Mouse (Mus musculus) liver, adult 2 months (tissue): ENCODE measurements around the gene Ubald1. TPM values are rescaled to one million over a fixed set of nuclear protein-coding genes. Genes with fewer than 3 reads are reported as not detected.
A peak's percentile ranks its signal among the peaks of the same experiment; 100 is the strongest.

Experiments used
- DNase-seq: peaks from one replicate; pipeline ENCODE4 v3.0.0-alpha.2; 2011; ENCODE audit warnings: low read depth, low spot score; ENCODE audit errors: extremely low read depth
- H3K27ac ChIP-seq: fragments of 200-500 bp; replicated peaks from 2 replicates; pipeline ENCODE4 v1.5.1; 2012; ENCODE audit warnings: low read depth, mild to moderate bottlenecking, control low read depth, inconsistent platforms, low read length; ENCODE audit not compliant: insufficient read depth
- H3K27me3 ChIP-seq: fragments of 200-500 bp; 2 replicates; pipeline ENCODE4 v1.6.1; 2012; ENCODE audit warnings: mild to moderate bottlenecking, moderate library complexity, low read length, inconsistent platforms; ENCODE audit not compliant: control insufficient read depth, insufficient read depth
- H3K36me3 ChIP-seq: fragments of 200-500 bp; 2 replicates; pipeline ENCODE4 v1.6.1; 2012; ENCODE audit warnings: low read length, inconsistent platforms; ENCODE audit not compliant: control insufficient read depth, insufficient read depth
- H3K4me1 ChIP-seq: fragments of 200-500 bp; 2 replicates; pipeline ENCODE4 v1.6.1; 2011; ENCODE audit warnings: low read length; ENCODE audit not compliant: control insufficient read depth, insufficient read depth
- H3K4me3 ChIP-seq: fragments of 200-500 bp; 2 replicates; pipeline ENCODE4 v1.5.1; 2011; ENCODE audit warnings: low read depth, mild to moderate bottlenecking, control low read depth, low read length, moderate library complexity; ENCODE audit not compliant: insufficient read depth
- H3K79me2 ChIP-seq: fragments of 200-500 bp; 2 replicates; pipeline ENCODE4 v1.6.1; 2012; ENCODE audit warnings: inconsistent platforms, mild to moderate bottlenecking, low read length, moderate library complexity; ENCODE audit not compliant: control insufficient read depth, insufficient read depth
- H3K9ac ChIP-seq: fragments of 200-500 bp; 2 replicates; pipeline ENCODE4 v1.6.1; 2012; ENCODE audit warnings: low read depth, mild to moderate bottlenecking, control low read depth, inconsistent platforms, low read length
- CTCF ChIP-seq: fragments of 200-500 bp; IDR thresholded peaks from 2 replicates; pipeline ENCODE4 v1.5.1; 2011; ENCODE audit warnings: low read depth, low read length, control low read depth
- POLR2A ChIP-seq: fragments of 200-500 bp; IDR thresholded peaks from 2 replicates; pipeline ENCODE4 v1.6.1; 2011; ENCODE audit warnings: low read length, control low read depth; ENCODE audit not compliant: insufficient read depth; ENCODE audit errors: extremely low read depth
- WGBS: fragments of 180-500 bp; shearing (Covaris S2); methylation state at CpG from one replicate; pipeline ENCODE4 v1.1.7; 2018; 5-methylcytosine and 5-hydroxymethylcytosine counted together
- polyA plus RNA-seq: library from polyadenylated mRNA; depleted of rRNA; stranded (reverse); fragments of >200 nt; gene quantifications from 2 replicates; pipeline ENCODE4 v1.2.3, GENCODE M21; 2012
- total RNA-seq: library from RNA; depleted of rRNA; stranded (reverse); fragments of >200 nt; gene quantifications from 2 replicates; pipeline ENCODE4 v1.2.3, GENCODE M21; 2014

Ubald1 gene
- total and polyA plus RNA-seq, 2 experiments, result 4.0 to 15.5 TPM

- Histone ChIP-seq H3K79me2 (peaks cover 29% of the 10 kb centered on the region; the same call in 1 of the 2 replicates), H3K4me1 (peaks cover 35% of the 10 kb centered on the region), H3K27ac (peak overlapping the region; percentile 96), H3K27me3 (no peaks in the 10 kb centered on the region), H3K36me3 (0 out of 2 replicates have a peak, but pooled peaks cover 2% of the 10 kb centered on the region), H3K9ac (peak overlapping the region; percentile 89), H3K4me3 (peak overlapping the region; percentile 91)
- under 1% methylated on average over 8 of the region's 8 CpGs for WGBS
- peak; percentile 85 for DNase-seq
- TF ChIP-seq POLR2A (no peak), CTCF (no peak)
These were observed 6.5 kb upstream of the Ubald1 start for GRCm38 (mm10) chr16:4886690-4887020.

DNA sequence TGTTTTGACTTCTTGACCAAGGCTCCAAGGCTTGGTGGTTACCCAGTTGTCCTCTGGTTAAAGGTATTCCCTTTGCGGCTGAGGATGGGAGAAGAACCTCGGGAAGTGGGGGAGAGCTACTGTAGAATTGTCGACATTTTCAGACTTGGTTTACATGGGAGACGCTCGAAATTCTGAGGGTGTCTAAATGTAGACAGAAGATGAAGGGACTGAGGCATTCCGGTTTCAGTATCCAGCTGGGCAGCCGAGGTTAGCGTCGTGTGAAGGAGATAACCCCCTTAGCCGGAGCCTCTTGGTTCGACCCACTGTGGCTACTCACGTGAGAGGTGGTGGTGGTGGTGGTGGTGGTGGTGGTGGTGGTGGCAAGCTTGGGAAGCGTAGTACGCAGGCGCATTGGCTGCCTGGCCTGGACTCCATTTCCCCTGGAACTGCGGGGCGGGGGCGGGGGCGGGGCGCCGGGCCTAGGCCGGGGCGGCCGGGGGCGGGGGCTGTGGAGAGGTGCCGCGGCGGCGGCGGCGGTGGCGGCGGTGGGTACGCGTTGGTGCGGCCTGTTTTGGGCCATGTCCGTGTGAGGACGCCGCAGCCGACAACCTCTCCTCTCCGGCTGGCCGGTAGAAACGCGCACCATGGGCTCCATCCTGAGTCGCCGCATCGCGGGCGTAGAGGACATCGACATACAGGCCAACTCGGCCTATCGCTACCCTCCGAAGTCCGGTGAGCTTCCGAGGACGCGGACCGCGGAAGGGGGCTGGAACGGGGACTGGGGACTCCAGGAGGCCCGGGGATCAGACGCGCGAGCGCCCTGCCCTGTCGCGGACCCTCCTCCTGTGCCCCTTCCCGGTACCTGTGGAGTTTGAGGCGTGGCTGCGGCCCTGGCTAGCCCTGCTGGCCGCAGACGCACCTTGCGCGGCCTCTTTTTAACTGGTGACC lies 5.9 kb upstream of the Ubald1 start, which contains the start of gene Mgrn1:
Gene Mgrn1 (plus strand): TSS at position 490 of the 930 bp plus-strand sequence.
- peak; percentile 83 for DNase-seq
- peak within 1 kb of the TSS; percentile 97 for H3K27ac ChIP-seq
- H3K27me3 ChIP-seq, result no peaks in the 10 kb centered on the region
- H3K4me1 ChIP-seq, result peaks cover 39% of the 10 kb centered on the region
- WGBS, result under 1% methylated on average over 59 of the region's 74 CpGs
- peak within 1 kb of the TSS; percentile 91 for H3K4me3 ChIP-seq
- 0 out of 2 replicates have a peak, but pooled peaks cover 2% of the 10 kb centered on the region for H3K36me3 ChIP-seq
- TF ChIP-seq POLR2A (peak; percentile 57), CTCF (0 out of 2 replicates have a peak, but pooled peaks have one; percentile 6)
- H3K79me2 ChIP-seq, result peaks cover 26% of the 10 kb centered on the region; the same call in 1 of the 2 replicates
- peak within 1 kb of the TSS; percentile 89 for H3K9ac ChIP-seq

GRCm38 (mm10) chr16:4884930-4885329 lies 4.8 kb upstream of the Ubald1 start:
- Histone ChIP-seq H3K27me3 (no peaks in the 10 kb centered on the region), H3K36me3 (0 out of 2 replicates have a peak, but pooled peaks cover 2% of the 10 kb centered on the region), H3K79me2 (peaks cover 22% of the 10 kb centered on the region; the same call in 1 of the 2 replicates), H3K9ac (no peak overlapping the region), H3K27ac (peak overlapping the region; percentile 97; the same call in 1 of the 2 replicates), H3K4me3 (no peak overlapping the region), H3K4me1 (peaks cover 35% of the 10 kb centered on the region)
- 92% methylated on average over 10 of the region's 10 CpGs for WGBS
- DNase-seq, result no peak
- TF ChIP-seq POLR2A (no peak), CTCF (no peak)

DNA sequence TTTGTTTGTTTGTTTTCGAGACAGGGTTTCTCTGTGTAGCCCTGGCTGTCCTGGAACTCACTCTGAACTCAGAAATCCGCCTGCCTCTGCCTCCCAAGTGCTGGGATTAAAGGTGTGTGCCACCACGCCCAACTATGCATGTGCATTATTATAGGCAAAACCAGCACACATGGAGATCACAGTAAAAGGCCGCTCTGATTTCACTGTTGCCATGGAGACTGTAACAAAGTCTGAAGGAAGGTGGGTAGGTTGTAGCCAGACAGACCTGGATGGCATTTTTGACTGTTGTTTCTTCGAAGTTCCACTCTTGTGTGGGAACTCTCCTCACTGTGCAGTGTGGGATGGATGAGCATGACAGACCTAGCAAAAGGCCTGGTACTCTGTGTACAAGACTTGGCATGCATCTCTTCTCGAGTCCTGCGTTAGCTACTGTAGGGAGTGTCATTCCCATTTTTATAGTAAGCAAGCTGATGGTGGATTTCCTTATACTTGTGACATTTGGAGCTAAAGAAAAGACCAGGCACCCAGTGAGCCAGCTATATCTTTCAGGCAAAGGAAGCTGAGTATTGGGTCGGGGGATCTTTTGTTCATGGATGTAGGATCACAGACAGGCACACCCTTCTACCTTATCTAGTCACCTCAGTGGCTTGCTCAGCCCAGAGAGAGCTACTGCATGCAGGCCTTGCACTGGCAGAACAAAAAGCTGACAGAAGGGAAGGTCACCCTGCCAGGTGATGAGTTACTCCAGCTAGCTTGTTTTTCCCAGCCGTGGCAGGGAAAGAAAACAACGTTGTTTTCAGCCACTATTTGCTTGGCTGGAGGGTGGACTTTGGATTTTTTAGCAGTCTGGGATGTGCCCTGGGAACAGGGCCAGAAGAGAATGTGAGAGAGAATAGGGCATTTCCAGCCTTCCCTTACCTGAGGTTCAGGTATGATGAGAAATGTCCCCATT lies 1.6 kb upstream of the Ubald1 start:
- peak overlapping the region; percentile 94 for H3K27ac ChIP-seq
- peaks cover 25% of the 10 kb centered on the region for H3K4me1 ChIP-seq
- H3K9ac ChIP-seq, result peak overlapping the region; percentile 51
- peaks cover 15% of the 10 kb centered on the region; the same call in 1 of the 2 replicates for H3K79me2 ChIP-seq
- 28% methylated on average over 10 of the region's 10 CpGs for WGBS
- DNase-seq, result peak; percentile 91
- H3K27me3 ChIP-seq, result no peaks in the 10 kb centered on the region
- TF ChIP-seq POLR2A (0 out of 2 replicates have a peak, but pooled peaks have one; percentile 14), CTCF (no peak)
- H3K36me3 ChIP-seq, result no peaks in the 10 kb centered on the region
- H3K4me3 ChIP-seq, result no peak overlapping the region

GRCm38 (mm10) chr16:4879708-4880124 lies 399 bp downstream of the Ubald1 start:
- H3K27me3 ChIP-seq, result no peaks in the 10 kb centered on the region
- H3K36me3 ChIP-seq, result peaks cover 1% of the 10 kb centered on the region; the same call in 1 of the 2 replicates
- DNase-seq, result peak; percentile 71
- peak overlapping the region; percentile 93 for H3K9ac ChIP-seq
- TF ChIP-seq CTCF, result peak; percentile 38; the same call in 1 of the 2 replicates
- TF ChIP-seq POLR2A, result peak; percentile 97
- H3K4me3 ChIP-seq, result peak overlapping the region; percentile 76
- H3K27ac ChIP-seq, result peak overlapping the region; percentile 98
- peaks cover 27% of the 10 kb centered on the region for H3K4me1 ChIP-seq
- H3K79me2 ChIP-seq, result peaks cover 20% of the 10 kb centered on the region; the same call in 1 of the 2 replicates
- WGBS, result under 1% methylated on average over 40 of the region's 40 CpGs
